Mouse (Mus musculus): Measurements from ENCODE around the gene Shroom3. TPM values are rescaled to one million over a fixed set of nuclear protein-coding genes. Genes with fewer than 3 reads are reported as not detected.

Shroom3 gene
- total RNA-seq, 2 experiments from 2014 or later: 0.50 to 1.9 TPM

DNA sequence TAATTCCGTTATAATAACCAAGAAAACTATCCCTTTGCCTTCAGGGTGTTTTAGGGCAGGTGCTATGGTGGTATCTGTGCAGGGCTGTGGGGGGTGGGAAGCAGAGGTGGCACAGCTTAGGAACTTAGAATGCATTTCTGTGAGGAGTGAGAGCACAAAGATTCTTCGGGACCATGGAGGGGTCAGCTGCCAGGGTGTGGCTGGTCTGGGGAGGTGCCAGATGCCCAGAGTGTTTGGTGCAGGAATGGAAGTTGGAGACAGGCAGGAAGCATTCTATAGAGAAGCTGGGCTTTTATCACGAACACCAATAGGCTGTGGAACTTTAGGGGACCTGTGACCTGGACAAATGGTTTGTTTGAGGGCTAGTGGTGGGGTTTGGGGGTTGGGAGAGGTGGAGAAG lies 58.6 kb downstream of the Shroom3 start:
- no peak for ATAC-seq (replicated peaks; ENCODE audit: low FRiP score, low TSS enrichment, poor library complexity, severe bottlenecking)

DNA sequence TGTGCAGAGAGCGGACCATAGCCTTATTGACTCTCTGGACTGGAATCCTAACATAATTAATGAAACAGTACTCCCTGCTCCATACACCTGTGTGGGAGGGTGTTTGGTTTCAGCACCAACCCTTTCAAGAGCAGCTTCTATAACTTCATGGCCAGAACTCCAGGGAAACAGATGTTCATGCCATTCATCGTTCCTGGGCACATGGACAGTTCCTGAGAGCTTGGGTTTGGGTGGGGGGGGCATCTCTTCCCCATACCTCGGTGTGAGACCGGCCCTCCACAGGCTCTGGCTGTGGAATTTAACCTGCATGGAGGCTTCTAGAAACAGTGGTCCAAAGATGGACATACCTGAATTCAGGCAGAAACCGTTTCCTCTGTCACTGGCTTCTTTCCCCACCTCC lies 59.5 kb downstream of the Shroom3 start:
- no peak for ATAC-seq (replicated peaks; ENCODE audit: low FRiP score, low TSS enrichment, poor library complexity, severe bottlenecking)

DNA sequence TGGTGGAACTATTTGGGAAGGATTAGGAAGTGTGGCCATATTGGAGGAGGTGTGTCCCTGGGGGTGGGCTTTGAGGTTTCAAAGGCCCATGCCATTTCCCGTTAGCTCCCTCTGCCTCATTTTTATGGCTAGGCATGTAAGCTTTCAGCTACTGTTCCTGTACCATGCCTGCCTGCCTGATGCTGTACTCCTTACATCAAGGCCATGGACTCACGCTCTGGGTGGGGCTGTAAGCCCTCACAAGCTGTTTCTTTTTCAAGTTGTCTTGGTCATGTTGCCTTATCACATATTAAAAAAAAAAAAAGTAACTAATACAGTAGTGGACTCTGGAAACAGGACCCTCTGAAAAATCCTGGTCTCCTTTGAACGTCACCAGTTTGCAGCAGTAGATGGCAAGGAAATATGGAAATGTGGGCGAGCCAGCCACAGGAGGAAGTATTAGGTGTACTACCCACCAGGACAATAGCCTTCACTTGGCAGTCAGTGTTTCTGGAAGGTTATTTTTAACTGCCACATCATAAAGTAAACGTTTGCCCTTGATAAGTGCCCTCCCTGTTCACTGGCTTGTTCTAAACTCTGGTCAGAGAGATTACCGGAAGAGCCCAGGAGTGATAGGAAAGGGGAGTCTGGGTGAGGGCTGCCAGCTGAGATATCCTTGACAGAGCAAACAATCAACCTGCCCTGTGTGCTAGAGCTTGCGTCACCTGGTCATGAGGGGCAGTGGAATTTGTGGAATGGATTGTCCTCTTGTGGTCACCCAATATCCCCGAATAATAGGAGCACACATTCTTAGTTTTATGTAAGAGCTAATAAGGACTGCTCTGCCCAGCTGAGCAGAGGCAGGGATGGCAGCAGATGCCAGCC lies 62.4 kb downstream of the Shroom3 start:
- ATAC-seq (replicated peaks; ENCODE audit: low FRiP score, low TSS enrichment, poor library complexity, severe bottlenecking): no peak

DNA sequence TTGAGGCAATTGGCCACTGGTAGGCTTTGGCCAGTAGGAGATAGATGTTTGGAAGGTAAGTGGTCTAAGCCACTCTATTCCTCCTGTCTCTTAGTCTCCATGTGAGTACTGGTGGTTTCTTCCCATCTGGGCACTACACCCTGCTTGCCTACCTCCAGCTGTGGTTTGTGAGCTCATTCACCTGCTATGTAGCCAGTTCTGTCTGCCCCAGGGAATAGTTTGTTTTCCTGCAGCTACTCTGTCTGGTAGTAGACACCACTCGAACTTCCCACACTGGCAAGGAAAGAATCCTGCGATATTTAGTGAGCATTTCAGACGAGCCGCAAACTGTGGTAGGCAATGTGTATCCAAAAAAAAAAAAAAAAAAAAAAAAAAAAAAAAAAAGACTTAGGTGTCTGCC lies 68.3 kb downstream of the Shroom3 start:
- ATAC-seq (replicated peaks; ENCODE audit: low FRiP score, low TSS enrichment, poor library complexity, severe bottlenecking): no peak

DNA sequence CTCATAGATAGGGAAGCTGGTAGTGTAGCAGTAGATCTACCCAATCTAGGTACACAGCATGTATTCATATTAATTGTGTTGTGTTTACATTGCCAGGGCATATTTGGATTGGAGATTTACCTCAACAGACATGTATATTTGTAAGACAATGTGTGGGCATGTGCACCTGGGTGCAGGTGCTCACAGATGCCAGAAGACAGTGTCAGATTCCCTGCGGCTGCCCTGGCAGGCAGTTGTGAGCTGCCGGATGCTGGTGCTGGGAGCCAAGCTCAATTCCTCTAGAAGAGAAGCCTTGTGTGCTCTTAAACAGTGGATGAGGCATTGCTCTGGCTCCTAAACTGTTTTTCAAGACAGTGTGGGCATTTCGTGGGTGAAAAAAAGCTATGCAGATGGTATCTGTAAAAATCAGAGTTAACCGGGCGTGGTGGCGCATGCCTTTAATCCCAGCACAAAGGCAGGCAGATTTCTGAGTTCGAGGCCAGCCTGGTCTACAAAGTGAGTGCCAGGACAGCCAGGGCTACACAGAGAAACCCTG lies 72.1 kb downstream of the Shroom3 start:
- ATAC-seq (replicated peaks; ENCODE audit: low FRiP score, low TSS enrichment, poor library complexity, severe bottlenecking): no peak

DNA sequence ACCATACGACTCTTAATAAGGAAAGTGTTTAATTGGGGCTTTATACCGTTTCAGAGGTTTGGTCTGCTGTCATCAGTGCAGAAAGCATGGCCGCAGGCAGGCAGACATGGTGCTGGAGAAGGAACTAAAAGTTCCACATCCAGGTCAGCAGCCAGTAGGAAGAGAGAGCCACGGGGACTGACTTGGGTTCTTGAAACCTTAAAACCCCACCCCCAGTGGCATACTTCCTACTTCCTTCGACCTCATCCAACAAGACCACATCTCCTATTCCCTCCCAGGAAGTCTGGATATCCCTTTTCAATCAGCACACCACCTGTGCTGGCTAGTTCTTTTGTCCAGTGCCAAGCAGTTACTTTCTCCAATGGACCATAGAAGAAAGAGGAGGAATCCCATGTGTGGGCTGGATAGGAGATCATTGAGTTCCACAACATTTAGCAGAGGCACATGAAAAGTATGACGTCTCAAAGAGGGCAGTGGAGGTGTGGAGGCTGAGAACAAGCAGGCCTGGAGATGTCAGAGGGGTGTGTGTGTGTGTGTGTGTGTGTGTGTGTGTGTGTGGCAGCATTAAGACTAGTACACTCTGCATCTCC lies 76.0 kb downstream of the Shroom3 start:
- no peak for ATAC-seq (replicated peaks; ENCODE audit: low FRiP score, low TSS enrichment, poor library complexity, severe bottlenecking)

DNA sequence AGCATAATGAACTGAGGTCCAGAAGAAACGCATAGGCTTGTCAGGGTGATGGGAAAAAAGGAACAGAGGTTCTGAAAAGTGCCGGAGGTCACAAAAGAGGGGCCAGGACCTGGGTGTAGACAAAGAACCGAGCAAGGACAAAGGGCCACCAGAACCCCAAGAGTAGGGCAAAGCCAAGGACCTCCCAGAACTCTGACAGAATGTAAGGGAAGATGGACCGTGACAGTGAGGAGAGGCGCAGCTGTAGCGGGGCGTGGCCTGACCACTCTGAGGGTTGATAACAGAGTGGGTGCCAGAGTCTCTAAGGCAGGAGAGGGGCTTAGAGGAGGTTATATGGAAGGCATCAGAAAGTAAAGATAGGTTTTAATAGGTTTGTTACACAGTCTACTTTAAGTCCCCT lies 77.3 kb downstream of the Shroom3 start:
- ATAC-seq (replicated peaks; ENCODE audit: low FRiP score, low TSS enrichment, poor library complexity, severe bottlenecking): no peak

DNA sequence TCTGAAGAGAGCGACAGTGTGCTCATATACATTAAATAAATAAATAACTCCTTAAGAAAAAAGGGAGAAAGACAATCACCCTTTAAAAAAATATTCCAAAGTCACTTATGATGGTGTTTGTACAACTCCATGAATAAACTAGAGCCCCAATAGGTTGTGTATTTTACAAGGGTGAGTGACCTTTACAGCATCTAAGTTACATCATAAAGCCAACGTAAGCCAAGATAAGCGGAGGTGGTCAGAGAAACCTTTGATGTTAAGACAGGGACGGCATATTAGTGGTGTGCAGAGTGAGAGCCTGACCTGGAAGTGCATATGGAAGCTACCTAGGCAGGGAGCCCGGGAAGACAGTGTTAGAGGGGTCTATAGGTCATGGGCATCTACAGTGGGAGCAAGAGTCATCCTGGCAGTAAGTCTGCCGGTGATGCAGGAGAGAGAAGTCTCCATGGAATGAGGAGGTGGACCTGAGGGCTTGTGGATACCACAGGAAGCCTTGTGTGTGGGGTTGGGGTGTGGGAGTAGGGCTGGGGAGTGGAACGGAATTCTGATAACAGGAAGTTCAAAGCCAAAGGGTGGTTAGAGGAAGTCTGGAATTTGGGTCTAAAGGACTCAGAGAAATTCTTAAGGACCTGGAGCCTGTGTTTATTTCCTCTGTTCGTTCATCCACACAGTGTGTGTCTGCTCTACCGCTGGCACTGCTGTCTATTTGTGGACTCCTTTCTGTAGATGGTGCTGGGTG lies 78.5 kb downstream of the Shroom3 start:
- no peak for ATAC-seq (replicated peaks; ENCODE audit: low FRiP score, low TSS enrichment, poor library complexity, severe bottlenecking)

DNA sequence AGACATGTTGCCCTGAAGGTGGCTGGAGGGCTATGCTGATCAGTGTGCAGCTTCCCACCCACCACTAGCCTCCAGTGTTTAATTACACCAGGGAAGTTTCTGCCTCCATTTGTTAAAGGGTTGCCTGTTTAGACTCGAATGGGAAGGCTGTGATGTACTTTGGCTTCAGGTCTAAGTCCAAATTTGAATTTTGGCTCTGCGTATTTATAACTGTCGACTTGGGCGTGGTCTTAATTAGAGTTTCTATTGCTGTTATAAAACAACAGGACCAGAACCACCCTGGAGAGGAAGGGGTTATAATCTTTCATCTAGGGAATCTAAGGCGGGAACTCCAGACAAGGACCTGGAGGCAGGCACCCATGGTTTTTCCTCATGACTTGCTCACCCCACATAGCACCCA lies 79.2 kb downstream of the Shroom3 start:
- no peak for ATAC-seq (replicated peaks; ENCODE audit: low FRiP score, low TSS enrichment, poor library complexity, severe bottlenecking)

DNA sequence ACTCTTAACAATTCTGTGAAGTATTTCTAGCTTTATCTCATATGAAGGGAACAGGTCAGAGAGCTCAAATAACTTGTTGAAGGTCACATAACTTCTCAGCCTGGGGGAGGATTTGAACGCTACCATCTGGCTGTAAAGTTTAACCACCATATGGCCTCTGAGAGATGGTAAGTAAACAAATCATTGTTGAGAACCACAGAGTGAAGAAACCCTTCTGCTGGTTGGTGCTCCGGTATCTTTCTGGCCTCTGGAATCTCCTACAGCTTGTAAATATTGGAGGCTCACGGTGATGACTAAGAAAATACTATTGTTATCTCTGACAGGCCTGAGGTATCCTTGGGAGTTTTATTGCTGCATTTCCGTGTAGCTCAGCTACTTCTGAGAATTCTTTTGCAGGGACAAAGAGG lies 80.3 kb downstream of the Shroom3 start:
- ATAC-seq (replicated peaks; ENCODE audit: low FRiP score, low TSS enrichment, poor library complexity, severe bottlenecking): no peak

DNA sequence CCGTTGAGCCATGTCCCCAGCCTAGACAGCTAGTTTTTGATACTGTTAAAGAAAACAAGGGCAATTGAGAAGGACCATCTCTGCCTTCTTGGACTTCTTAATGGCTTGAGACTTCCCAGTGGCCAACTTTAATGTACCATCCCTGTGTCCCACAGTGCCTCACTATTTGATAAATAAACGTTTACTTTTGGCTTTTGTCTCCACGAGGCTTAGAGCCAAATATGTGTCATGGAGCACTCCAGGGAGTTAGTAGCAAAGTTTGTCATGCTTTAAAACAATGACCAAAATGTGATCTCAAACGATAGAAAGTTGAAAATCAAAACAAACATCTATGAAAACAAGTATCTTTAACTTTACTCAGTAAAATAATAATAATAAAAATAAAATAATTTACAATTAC lies 83.1 kb downstream of the Shroom3 start:
- ATAC-seq (replicated peaks; ENCODE audit: low FRiP score, low TSS enrichment, poor library complexity, severe bottlenecking): no peak

DNA sequence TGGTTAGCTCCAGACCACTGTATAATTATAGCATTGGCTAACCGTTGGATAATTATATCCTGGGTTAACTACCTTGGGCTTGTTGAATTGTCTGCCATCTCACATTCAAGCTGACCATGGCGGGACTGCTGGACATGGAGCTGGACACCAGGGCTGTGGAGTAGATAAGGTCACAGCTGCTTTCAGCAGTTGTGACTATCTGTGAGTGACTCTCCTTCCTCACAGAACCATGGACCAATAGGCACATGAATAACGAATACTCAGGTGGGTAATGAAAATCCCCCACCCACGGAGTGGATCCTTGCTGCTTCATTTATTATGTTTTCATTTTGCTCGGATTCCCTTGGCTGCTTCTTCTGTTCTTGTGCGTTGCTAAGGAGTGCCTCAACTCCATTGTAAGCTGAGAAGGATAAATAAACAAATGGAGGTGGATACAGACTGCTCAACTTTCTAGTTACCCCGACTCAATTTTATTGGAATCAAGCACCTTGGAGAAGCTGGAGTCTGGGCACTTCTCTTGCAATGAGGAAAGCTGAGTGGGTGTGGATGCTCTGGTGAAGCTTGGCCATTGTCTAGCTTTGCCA lies 84.1 kb downstream of the Shroom3 start:
- ATAC-seq (replicated peaks; ENCODE audit: low FRiP score, low TSS enrichment, poor library complexity, severe bottlenecking): no peak

DNA sequence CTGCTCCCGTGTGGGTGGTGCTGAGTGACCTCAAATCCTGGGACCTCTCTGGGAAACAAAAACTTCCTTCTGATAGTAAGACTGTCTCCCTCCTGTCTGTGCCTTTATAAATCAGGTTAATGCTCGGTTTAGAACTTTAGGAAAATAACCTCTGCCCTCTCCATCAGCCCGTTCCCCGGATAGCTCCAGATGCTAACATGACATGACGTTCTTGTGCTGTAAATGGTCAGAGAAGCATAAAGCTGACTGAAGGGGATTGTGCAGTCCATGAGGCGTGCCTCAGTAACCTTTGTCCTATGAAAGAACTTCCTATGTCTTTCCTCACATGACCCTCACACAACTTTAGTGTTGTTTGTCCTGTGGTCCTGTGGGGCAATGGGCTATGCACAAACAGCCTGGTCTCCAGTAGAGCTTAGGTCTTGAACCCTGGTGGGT lies 84.6 kb downstream of the Shroom3 start:
- ATAC-seq (replicated peaks; ENCODE audit: low FRiP score, low TSS enrichment, poor library complexity, severe bottlenecking): no peak

DNA sequence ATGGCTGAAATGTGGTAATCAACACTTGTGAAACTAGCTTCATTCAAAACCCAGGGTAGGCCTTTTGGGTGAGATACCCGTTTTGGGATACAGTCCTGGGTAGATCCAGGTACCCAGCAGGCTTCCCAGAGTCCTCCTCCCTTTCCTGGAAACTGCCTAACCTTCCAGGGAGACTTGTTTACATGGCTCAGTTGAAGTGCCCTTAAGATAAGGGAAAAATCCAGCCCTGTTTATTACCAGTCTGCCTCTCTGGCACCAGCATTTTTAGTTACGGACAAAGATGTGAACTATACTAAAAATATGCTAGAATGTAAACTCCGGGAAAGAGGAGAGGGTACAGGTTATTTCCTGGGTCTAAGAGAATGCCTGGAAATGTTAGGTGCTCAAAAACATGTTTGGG lies 90.6 kb downstream of the Shroom3 start:
- no peak for ATAC-seq (replicated peaks; ENCODE audit: low FRiP score, low TSS enrichment, poor library complexity, severe bottlenecking)

DNA sequence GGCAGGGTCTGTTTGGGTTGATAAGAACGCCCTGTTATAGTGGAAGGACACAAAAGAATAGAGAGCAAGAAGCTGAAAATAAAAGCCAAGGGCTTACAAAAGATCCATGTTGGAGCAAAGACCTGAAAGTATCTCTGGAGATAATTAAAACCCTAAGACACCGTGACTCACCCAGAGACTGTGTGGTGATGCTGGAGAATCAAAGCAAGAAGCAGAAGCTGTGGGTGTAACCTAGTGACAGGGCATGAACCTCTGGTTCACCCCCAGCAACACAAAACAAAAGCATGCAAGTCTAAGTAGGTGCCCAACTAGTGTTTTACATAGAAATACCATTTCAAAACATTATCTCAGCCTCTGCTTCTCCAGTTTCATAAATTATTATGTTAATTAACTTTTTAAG lies 91.2 kb downstream of the Shroom3 start:
- ATAC-seq (replicated peaks; ENCODE audit: low FRiP score, low TSS enrichment, poor library complexity, severe bottlenecking): no peak

DNA sequence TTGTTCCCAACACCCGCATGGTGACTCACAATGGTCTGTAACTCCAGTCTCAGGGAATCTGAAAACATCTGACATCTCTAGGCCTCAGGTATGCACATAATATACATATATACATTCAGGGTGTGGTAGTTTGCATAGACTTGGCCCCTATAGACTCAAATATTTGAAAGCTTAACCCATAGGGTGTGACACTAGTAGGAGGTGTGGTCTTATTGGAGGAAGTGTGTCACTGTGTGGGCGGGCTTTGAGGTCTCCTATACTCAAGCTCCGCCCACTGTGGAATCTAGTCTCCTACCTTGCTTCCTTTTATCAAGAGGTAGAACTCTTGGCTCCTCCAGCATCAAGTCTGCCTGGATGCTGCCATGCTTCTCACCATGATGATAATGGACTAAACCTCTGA lies 91.7 kb downstream of the Shroom3 start:
- no peak for ATAC-seq (replicated peaks; ENCODE audit: low FRiP score, low TSS enrichment, poor library complexity, severe bottlenecking)

DNA sequence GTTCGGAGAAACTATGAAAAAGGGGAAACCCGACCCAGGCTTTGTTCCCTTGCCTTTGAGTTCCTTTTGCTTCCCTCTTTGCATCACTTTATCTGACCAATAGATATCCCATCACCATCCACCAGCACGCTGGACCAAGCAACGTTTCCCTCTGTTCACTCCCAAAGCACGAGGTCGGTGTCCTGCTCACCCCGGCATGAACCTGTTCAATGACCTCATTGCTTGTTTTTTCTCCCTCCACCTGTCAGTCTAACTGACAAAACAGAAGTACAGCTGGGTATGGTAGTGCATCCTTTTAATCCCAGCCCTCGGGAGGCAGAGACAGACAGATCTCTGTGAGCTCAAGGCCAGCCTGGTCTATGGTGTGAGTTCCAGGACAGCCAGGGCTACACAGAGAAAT lies 95.2 kb downstream of the Shroom3 start:
- no peak for ATAC-seq (replicated peaks; ENCODE audit: low FRiP score, low TSS enrichment, poor library complexity, severe bottlenecking)

DNA sequence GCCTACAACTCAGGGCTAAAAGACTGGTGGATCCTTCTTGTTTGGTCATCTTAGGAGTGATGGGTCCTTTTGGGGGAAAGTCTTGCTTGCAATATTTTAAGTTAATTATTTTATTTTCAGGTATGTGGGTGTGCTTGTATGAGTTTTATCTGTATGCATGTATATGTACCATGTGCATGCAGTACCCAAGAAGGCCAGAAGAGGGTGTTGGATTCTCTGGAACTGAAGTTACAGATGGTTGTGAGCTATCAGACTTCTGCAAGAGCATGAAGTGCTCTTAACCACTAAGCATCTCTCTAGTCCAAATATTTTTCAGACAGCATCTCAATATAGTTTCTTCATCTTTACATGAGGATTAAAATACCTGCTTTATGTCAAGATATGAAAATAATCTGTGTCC lies 97.8 kb downstream of the Shroom3 start:
- no peak for ATAC-seq (replicated peaks; ENCODE audit: low FRiP score, low TSS enrichment, poor library complexity, severe bottlenecking)

DNA sequence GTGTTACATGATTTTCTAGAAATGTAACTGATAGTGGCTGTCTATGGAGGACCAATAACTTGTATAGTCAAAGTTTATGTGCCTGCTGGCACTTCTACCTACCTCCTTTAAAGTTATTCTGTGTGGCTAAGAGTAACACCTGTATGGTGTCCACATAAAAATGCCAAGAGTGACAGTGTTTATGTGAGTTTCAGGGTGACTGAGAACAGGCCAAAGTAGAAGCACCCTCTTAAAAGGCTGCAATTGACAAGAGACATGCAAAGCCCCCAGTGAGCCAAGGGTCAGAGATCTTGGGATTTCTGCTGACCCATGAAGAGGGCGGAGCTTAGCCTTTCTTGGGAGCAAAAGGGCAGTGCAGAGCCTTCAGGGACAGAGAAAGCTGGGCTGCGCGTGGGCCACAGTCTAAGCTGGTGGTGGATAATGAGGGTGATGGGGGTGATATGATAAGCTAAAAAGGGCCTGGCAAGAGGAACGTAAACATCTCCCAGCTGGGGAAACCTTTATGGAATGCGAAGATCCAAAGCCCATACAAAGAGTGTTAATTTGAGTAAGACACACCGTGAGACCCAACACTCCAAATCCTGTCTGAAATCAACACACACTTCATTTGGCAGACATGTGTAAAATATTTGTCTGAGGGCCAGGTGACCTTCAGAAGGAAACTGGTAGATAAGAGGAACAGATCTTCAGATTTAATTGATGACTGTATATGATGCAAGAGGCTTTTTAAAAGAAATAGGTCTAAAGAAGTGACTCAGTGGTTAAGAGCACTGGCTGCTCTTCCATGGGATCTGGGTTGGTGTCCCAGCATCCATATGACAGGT lies 101.0 kb downstream of the Shroom3 start:
- no peak for ATAC-seq (replicated peaks; ENCODE audit: low FRiP score, low TSS enrichment, poor library complexity, severe bottlenecking)

Data from megakaryocyte-erythroid progenitor cell, adult 5-6 weeks (primary cell).